Mouse (Mus musculus) colon, adult 2 months (tissue): ENCODE results near the gene Evpl. TPM values are rescaled to one million over a fixed set of nuclear protein-coding genes. Genes with fewer than 3 reads are reported as not detected.

ENCODE experiments used
- polyA plus RNA-seq: library from polyadenylated mRNA; depleted of rRNA; stranded (reverse); fragments of >200 nt; gene quantifications from 2 replicates; pipeline ENCODE4 v1.2.3, GENCODE M21; 2012; rRNA removed

The Evpl gene
- polyA plus RNA-seq = 13.5 and 16.2 TPM in 2 replicates

GRCm38 (mm10) chr11:116237742-116238395 lies at the start of gene Evpl:
Gene Evpl (minus strand): TSS chr11:116238077.

GRCm38 (mm10) chr11:116280751-116281663 lies 43.1 kb upstream of the Evpl start, which contains the start of gene Galr2:
Gene Galr2 (plus strand): TSS chr11:116280939.

GRCm38 (mm10) chr11:116274045-116274666 lies 36.3 kb upstream of the Evpl start, which contains the start of gene Srp68:
Gene Srp68 (minus strand): TSS chr11:116274217.

GRCm38 (mm10) chr11:116198639-116199531 lies 39.0 kb downstream of the Evpl start, which contains the start of the genes Ten1 and Acox1:
Gene Ten1 (plus strand): TSS chr11:116198855.
Gene Acox1 (minus strand): TSS chr11:116199045.

Other genes with a start within 250 kb of the Evpl start
- gene Galk1, start 225.4 kb downstream of the Evpl start, polyA plus RNA-seq = 43.0 and 47.7 TPM in 2 replicates
- 237 and 327 TPM in 2 replicates for gene H3f3b, start 210.1 kb downstream of the Evpl start, polyA plus RNA-seq
- 27.9 and 33.1 TPM in 2 replicates for gene Unk, start 207.8 kb downstream of the Evpl start, polyA plus RNA-seq
- 11.2 and 12.9 TPM in 2 replicates for gene Unc13d, start 160.1 kb downstream of the Evpl start, polyA plus RNA-seq
- 158 and 189 TPM in 2 replicates for gene Wbp2, start 151.1 kb downstream of the Evpl start, polyA plus RNA-seq
- 48.3 and 54.4 TPM in 2 replicates for gene Trim47, start 110.9 kb downstream of the Evpl start, polyA plus RNA-seq
- gene Trim65, start 106.9 kb downstream of the Evpl start, polyA plus RNA-seq = 14.0 and 14.8 TPM in 2 replicates
- gene Mrpl38, start 99.2 kb downstream of the Evpl start, polyA plus RNA-seq = 51.1 and 52.2 TPM in 2 replicates
- gene Fbf1, start 69.9 kb downstream of the Evpl start, polyA plus RNA-seq = 12.7 and 13.8 TPM in 2 replicates
- 38.5 and 41.2 TPM in 2 replicates for gene Ten1, start 39.2 kb downstream of the Evpl start, polyA plus RNA-seq
- 78.2 and 84.8 TPM in 2 replicates for gene Acox1, start 39.0 kb downstream of the Evpl start, polyA plus RNA-seq
- 35.2 and 35.5 TPM in 2 replicates for gene Srp68, start 36.1 kb upstream of the Evpl start, polyA plus RNA-seq
- gene Galr2, start 42.9 kb upstream of the Evpl start, polyA plus RNA-seq = 6.3 and 13.7 TPM in 2 replicates
- 28.0 and 29.4 TPM in 2 replicates for gene Exoc7, start 69.2 kb upstream of the Evpl start, polyA plus RNA-seq
- 0.79 and 1.2 TPM in 2 replicates for gene Foxj1, start 97.3 kb upstream of the Evpl start, polyA plus RNA-seq
- gene Rnf157, start 175.0 kb upstream of the Evpl start, polyA plus RNA-seq = 3.1 and 5.1 TPM in 2 replicates
- 217 and 367 TPM in 2 replicates for gene Ubald2, start 196.0 kb upstream of the Evpl start, polyA plus RNA-seq
- 0.07 and 0.08 TPM in 2 replicates for gene Qrich2, start 228.2 kb upstream of the Evpl start, polyA plus RNA-seq